Mouse (Mus musculus): ENCODE results near the gene Ermap.

Ermap gene

DNA sequence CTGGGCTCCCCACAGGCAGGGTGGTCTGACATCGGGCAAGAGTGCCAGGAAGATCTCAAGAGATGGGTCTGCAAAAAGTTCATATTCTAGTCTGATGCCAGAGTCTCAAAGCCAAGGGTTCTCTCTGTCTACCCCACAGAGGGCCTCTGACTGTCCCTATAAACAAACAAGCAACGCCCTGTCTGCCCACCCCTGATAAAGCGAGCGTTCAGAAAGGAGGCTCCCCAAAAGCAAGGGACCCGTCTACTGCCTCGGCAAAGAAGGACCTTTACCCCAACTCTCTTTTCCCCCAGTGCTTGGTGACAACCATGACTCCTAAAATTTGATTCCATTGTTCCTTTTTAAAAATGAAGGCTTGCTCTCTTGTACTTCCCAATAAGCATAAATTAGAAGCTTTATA is at the start of gene Ermap:
Gene Ermap, minus strand, starts transcription at position 148 of the 400 bp plus-strand sequence.
- no peak for DNase-seq

DNA sequence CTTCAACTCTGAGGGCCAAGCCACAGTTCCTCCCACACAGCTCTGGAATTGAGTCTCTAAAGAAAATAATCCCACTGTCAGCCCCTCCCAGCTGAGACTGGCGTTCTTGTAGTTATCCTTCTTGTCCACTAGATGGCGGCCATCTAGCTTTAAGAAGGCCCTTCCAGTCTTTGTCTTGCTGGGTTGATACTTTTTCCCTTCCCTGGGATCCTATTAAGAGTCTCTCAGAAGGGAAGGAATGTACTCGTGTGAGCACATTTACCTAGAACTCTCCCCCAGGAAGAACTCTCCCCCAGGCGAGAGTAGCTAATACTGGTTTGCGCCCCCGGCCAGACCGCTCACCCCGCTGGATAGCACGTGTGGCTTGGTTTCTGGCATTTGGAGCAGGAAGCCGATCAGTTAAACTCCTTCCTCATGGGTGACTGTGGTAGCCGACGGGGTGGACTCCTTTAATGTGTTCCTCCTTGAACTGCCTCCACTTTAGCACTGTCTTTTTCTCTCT is 49.4 kb upstream of the Ermap start:
- DNase-seq: peak; percentile 45 to 57

DNA sequence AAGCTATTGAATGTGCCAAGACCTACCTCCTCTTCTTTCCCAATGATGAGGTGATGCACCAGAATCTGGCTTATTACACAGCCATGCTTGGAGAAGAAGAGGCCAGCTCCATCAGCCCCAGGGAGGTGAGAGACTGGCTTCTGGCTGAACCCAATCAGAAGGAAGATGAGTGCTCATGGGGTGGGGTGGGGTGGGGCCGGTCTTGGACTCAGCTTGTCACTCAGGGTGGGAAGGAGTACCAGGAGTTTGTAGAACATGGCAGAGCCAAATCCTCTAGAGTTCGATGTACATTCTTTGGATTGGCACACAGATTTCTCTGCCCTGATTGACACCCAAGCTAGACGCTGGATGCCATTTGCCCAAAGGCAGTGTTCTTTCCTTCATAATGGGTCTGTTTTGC is 48.9 kb upstream of the Ermap start:
- no peak for DNase-seq

DNA sequence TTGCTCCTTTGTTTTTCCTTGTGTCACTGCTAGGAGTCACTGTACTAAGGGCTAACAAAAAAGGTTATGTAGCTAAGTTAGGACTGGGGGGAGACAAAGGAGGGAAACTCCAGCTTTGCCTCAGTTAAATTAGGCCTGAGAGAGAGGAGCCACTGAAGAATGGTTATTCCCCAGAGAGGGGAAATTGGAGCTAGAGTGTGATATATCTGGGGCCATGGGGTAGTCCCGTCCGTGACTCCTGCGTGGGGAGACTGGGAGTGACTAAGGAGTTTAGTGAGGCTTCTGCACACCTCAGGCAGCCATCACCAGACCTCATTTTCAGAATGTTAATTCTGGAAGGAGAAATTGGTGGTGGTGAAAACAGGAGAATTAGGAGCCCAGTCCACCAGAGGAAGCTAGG is 44.5 kb upstream of the Ermap start:
- no peak for DNase-seq

DNA sequence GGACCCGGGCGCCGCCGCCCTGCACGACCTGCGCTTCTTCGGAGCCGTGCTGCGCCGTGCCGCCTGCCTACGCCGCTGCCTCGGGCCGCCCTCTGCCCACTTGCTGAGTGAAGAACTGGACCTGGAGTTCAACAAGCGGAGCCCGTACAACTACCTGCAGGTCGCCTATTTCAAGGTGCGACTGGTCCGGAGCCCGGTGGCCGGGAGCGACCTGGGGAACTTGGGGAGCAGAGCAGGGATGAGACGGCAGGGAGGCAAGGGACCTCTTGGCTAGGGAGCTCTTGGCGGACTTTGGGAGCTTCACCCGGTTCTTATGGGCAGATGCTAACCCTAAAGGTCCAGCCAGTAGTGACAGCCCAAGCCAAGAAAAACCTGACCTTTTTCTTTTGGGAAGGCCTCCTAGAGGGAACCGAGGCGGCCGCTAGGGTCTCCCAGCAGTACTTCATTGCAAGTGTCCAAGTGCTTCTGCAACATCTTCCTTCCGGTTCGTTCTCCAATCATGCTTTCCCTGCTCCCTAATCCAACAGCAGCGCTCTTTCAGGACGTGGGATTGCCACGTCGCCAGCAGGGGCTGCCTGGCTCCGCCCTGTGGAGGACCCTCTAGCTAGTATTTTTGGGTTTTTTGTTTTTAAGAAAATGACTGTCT is 43.6 kb upstream of the Ermap start:
- DNase-seq: peak; percentile 60 to 72

DNA sequence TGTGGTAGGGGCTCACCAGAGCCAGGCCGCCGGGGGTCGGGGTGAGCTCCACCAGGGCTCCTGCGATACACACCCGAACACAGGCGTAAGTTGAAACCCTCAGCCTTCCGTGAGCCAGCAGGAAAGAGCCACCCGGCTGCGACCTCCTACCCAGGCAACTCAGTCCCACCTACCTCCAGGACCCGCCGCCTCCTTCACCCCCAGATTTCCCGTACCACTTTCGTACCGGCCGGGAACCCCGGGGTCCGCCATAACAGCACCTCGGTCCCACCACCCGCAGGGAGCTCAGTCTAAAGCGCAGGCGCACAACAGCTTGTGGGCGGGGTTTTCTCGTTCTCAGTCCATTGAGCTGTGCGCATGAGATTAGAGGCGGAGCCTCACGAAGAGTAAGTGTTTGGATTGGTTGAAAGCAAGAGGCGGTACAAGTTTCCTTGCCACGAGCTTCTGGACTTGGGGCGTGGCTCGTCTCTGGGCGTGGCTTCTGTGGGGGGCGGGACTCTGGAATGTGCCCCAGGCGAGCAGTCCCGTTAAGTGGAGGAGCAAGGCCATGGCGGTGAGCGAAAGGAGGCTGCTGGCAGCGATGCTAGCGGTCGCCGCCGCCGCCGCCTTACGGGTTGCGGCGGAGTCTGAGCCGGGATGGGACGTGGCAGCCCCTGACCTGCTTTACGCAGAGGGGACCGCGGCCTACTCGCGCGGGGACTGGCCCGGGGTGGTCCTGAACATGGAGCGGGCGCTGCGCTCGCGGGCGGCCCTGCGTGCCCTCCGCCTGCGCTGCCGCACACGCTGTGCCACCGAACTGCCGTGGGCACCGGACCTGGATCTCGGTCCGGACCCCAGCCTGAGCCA is 42.8 kb upstream of the Ermap start, which contains the start of the genes AU022252 and P3h1:
Gene AU022252, minus strand, starts transcription at position 303 of the 846 bp plus-strand sequence.
Gene P3h1, plus strand, starts transcription at position 506 of the 846 bp plus-strand sequence.
- DNase-seq: peak; percentile 100

DNA sequence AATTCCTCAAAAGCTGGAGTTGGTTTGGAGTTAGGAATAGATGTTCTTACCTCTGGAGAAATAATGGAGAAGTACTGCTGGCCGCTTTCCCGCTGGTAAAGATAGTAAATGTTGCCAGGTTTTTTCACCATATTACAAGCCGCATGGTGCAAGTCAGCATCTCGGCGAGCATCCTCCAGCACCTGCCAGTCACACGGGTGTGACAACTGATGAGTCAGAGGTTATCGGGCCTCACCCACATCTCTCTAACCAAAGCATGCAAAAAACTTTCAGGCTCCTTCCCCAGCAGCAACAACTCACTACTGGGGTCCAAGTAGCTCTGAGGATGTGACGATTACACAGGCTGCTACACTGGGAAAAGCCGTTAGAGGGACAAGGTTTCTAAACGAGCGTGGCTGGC is 36.9 kb upstream of the Ermap start:
- DNase-seq: no peak

DNA sequence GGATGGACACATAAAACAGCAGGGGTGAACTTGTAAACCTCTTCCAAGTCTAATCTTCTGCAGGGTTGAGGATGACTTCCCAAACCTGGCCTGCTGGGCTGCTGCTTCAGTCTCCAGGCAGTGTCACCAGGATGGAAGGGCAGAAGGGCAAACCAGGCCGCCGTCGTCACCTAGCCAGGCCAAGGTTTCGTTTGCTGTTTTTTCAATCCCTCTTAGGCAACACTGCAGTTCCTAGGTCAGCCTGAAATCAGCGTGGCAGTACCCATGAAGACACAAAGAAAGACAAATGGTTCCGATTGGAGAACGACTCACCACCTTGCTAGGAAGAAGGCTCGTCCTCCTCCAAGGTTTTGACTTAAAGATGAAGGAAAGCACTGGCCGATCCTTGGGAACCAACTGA is 35.9 kb upstream of the Ermap start:
- no peak for DNase-seq

DNA sequence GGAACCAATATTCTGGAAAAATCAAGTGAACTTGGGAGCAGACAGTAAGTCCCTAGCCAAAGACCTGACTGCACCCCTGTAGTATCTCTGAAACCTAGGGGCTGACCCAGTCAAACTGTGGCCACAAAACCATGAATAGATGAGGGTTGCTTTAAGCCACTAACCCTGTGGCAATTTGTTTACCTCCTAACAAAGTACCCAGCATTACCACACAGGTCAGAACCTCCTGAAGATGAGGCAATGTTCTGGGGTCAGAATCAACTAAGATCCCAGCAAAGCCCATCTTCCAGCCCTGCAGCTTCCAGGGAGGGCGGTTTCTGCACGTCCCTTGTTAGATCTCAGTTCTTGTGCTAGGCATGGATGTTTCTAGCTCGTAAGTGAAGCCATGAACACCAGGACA is 34.7 kb upstream of the Ermap start:
- no peak for DNase-seq

DNA sequence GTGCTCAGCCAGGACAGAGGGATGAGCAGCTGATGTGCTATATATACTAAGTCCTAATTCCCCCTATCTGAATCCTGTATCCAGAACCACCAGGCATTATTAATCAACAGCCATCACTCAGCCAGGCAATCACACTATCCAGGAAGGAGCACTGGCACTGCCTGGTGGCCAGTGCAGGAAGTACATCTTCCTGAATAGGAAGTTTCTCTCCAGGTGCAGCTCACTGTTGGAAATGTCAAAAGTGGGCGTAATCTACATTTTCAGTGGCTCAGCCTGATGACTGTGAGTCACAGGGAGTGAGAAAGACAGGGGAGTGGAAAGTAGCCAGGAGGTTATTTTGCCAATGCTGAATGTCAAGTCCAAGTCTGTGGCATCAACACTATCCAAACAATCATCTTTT is 33.9 kb upstream of the Ermap start:
- peak; percentile 57 to 69 for DNase-seq

DNA sequence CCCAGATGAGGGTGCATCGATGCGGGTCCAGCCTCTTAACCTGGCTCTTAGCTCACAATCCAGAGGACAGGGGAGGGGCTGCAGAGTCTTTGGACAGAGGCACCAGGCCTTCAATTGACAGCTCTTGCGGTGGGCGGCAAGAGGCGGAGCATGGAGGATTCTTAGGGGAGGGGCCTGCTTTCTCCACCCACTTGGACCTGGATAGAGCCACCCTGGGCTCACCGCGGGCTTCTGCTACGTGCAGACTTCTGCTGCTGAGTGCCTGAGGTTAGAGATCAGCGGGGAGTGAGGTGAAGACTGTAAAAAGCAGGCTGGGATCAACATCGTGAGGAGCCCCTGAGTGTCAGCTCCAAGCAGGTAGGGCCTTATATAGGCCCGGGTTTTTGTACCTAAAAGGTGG is 28.4 kb upstream of the Ermap start, which contains the start of gene Tmem269:
Gene Tmem269, minus strand, starts transcription at position 49 of the 400 bp plus-strand sequence.
- peak; percentile 36 to 46 for DNase-seq

DNA sequence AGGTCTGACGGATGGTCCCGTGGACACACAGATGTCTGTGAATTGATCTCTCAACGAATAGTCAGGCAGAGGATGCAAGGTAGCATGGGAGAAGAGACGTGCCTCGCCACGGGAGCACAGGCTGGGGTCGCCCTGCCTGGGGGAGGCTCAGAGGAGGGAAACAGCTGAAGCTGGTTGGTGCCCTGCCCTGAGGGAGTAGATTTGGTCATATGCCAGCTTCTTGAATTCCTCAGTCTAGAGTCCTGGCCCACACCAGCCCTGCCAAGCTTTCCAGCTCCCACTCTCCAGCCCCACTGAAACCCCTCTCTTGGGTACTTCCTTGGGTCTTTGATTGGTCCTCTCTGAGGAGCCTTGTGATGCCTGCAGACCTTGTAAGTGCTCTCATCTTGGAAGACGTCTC is 26.9 kb upstream of the Ermap start:
- DNase-seq: peak; percentile 17

DNA sequence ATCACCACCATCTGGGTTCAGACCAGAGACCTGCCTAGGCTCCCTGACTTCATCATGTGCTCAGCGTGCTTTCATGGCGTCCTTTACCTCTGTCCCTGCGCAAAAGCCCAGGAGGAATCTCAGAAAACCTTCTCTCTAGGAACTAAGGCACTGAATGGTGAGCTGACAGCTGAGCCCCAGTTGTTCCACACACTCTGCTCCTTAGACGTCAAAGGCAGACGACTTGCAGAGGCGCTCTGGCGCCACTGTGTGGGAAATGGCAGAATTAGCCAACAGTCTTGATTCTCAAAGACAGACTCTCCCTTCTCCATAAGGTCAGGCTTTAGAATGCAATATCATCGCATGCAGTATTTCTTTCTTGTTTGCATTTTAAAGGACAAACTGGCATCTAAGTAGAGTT is 14.9 kb upstream of the Ermap start:
- DNase-seq: peak; percentile 82 to 85

DNA sequence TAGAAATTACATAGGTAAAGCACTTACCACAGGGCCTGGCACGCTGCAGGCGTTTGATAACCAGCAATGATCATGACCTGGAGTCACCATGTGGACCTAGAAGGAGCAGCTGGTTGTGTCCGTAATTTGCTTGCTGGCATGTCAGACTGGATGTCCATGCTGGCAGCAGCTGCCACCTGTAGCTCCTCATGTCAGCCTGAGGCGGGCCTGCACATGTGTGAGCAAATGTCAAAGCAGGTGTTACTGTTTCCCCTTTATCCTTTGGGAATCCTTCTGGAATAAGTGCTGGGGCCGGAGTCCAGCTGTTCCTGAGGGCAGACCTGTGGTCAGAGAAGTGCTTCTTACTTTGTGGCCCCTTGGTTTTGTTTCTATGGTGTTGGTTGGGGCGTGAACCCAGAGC is 8.3 kb upstream of the Ermap start:
- DNase-seq: no peak

DNA sequence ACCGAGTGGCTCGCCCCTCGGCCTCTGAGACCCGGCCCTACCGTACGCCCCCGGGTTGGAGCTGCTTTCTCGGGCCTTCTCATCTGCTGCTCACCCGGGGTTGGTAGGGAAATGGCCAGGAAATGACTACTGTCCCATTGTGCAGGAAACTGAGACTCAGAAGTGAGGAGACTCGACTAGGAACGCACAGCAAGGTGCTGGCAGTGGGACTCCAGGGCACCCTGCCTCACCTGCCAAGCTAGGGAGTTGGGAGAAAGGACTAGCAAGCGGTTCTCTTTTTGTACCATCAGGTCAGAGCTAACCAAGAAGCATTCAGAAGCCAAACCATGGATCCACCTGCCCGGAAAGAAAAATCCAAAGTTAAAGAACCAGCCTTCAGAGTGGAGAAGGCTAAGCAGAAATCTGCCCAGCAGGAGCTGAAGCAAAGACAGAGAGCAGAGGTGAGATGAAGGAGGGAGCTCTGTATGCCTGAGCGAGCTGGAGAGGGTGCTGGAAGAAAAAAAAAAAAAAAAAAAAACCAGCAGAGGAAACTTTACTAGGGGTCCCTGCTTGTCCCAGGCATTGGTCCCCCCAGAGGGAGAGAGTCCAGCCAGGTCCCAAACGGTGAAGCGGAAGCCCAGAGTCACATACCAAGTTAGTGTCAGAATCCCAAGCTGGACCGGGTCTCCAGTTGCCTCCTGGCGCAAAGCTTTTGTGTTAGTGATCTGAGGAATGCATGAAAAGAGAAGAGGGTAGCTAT is 5.9 kb upstream of the Ermap start:
- peak in 1 of 2 experiments; percentile 12 for DNase-seq

DNA sequence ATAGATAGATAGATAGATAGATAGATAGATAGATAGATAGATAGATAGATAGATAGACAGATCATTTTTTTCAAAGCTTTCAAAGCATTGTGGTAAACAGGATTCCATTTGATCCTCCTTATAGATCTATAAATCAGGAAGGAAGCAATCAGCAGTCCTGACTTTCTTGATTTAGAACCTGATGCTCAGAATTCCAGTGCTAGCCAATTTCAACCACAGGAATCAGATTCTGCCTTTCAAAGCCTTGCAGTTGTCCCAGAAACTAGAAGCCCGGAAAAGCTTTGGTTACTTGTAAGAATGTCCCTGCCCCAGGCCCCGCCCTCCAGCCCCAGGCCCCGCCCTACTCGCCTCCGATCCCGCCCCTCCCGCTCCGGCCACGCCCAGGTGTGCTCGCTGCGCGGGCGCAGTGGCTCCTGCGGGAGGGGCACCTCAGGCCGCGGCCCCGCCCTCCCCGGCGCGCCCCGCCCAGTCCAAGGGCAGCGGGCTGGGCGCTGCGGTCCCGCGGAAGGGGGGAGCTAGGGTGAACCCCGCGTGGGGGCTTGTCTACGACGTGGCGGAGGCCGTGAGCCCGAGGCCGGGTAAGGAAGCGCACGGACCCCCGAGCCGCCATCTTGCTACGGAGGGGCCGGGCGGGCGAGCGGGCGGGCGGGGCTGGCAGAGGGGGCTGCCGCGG is 5.2 kb upstream of the Ermap start, which contains the start of gene Svbp:
Gene Svbp, plus strand, starts transcription at position 398 of the 673 bp plus-strand sequence.
- DNase-seq: peak; percentile 97 to 98

DNA sequence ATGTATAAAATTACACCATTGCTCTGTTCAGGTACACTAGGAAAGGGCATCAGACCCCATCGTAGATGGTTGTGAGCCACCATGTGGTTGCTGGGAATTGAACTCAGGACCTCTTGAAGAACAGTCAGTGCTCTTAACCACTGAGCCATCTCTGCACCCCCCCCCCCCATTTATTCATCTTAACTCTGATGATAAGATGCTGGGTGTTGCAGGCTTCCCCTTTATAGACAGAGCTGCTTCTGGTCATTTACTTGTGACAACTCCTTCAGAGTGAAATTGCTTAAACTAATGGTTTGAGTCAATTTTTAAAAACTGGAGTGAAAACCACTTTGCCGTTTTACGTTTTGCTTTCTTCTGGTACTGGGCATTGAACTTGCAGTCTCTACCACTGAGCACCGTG is 2.9 kb upstream of the Ermap start:
- no peak for DNase-seq

DNA sequence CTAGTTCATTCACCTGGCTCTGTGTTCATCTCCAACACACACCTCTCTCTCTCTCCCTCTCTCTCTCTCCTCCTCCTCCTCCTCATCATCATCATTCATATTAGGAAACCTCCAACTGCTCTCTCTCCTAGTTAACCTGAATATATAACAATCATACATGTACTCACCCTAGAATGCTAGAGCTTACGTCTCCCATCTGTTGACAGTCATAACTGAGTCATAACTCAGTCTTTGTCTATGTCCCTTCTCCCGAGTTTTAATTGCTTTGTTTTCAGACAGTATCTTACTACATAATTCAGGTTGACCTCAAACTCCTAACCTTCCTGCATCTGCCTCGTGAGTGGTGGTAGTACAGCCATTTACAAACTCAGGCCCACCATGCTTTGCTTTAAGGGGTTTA is 1.5 kb upstream of the Ermap start:
- no peak for DNase-seq

DNA sequence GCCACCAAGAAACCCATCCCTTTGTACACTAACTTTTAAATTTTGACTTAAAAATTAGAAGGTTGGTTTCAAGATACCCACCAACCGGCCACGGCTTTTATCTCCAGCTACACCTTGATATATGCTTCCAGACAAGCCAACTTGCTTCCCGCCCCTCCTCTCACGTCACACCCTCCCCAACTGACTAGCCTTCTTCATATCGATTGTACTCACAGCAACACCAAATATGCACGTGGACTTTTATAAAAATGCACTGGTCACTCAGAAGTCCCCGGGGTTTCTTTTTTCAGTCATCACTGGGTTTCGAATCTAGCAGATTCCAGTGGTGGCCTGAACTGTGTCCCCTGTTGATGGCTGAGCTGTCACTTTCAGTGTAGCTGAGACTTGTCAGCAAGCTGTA is 807 bp upstream of the Ermap start:
- no peak for DNase-seq

DNA sequence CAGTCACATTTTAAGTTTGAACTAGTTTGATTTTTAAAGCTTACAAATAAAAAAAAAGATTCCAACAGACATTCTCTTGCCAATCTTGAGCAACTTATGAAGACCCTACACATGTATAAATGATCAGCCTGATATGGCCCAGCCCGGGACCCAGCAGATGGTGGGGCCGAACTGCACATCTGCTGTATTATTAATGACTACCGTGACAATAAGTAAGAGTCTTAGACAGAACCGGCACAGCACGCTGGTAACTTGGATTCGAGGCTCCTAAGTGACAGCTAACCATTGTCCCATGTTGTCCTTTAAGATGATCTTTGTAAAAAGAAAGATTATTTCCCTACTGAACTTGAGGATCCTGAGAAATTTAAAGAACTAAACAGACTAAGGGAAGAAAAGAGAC is 419 bp downstream of the Ermap start:
- DNase-seq: no peak

DNA sequence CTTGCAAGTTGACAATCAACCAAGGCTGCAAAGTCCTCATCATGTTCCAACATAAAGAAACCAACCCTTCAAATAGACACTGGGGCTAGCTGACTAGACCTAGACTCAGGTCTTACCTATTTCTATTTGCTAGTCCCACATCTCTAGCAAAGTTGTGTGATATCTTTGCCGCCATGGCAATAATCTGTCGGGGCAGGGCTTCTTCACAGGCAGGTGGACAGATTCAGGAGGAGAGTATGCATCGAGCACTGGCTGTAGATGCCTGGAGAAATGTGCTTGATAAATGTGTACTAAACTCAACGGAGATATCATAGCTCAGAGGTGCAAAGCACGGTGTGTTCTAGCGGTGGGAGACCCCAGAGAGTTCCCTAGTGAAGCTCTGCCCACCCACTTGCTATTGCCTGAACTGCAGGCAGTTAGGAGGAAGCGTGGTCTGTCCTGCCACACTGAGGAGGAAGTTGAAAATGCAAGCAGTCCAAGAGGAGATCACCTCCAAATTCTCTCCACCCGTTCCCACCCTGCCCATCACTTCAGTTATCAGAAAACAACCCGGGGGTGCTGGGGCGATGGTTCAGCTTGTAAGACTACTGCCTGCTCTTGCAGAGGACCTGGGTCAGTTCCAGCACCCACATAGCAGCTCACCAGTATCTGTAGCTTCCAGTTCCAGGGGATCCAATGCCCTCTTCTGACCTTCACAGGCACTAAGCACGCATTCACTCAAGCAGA is 1.6 kb downstream of the Ermap start:
- no peak for DNase-seq

DNA sequence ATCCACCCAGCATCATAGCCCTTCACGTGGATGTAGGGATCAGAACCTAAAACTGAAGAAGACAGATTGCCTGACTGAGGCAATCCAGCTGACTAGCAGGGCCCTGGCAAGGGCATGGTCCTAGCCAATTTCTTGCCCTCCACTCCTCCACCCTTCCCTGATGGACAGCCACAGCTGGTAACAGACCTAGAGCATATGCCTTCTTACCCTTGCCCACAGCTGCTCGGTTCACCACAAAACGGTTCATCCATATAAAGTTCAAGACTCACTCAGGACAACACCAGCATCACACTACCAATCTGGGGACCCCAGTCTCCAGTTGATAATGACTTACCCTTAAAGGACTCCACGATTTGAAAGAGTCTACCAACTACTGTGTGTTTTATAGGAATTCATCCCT is 4.0 kb downstream of the Ermap start:
- DNase-seq: no peak
